Comparison of ENCODE assay signal across 1 mouse cellular context in genomic region chr17:88529519-88530235, GRCm38 (mm10).
TF ChIP-seq lines count a peak whose summit lies in the region.

Gene Ppp1r21 (plus strand): TSS chr17:88530118.

TF ChIP-seq in MEL, 35 proteins besides CTCF, POLR2A, EP300 and RAD21 (continued from another document):
- no peak; the same call in 1 of the 2 replicates for TF ChIP-seq KAT2A (conservative IDR thresholded peaks at IDR 0.05; ENCODE audit: low read depth, low read length)
- TF ChIP-seq TBP (IDR thresholded peaks at IDR 0.05; ENCODE audit: low read depth, low read length), result no peak; the same call in 1 of the 2 replicates
- TF ChIP-seq TAL1 (IDR thresholded peaks at IDR 0.05; ENCODE audit: low read length), result peak; percentile 14; the same call in 1 of the 2 replicates
- TF ChIP-seq SMC3 (IDR thresholded peaks at IDR 0.05; ENCODE audit: low read depth, low read length), result no peak
- TF ChIP-seq E2F4 (IDR thresholded peaks at IDR 0.05; ENCODE audit: borderline replicate concordance, low read depth, low read length), result peak; percentile 65
